Mouse (Mus musculus) cortical plate, adult 2 months (tissue): ENCODE measurements at regions not wholly inside any gene's neighbourhood (a gene's known extent, or its start where the extent isn't known, plus 50 kb on each side); places are given as distances from the start of the nearest gene placed in this dataset.

Experiments
- CTCF ChIP-seq: fragments of 200-500 bp; IDR thresholded peaks from 2 replicates; pipeline ENCODE4 v1.5.1; 2011; ENCODE audit warnings: mild to moderate bottlenecking, control low read depth, low read length; ENCODE audit not compliant: insufficient read depth; ENCODE audit errors: extremely low read depth
- POLR2A ChIP-seq: fragments of 200-500 bp; IDR thresholded peaks from 2 replicates; pipeline ENCODE4 v1.6.1; 2011; ENCODE audit warnings: mild to moderate bottlenecking, low read length, control low read depth; ENCODE audit not compliant: insufficient read depth; ENCODE audit errors: extremely low read depth

DNA sequence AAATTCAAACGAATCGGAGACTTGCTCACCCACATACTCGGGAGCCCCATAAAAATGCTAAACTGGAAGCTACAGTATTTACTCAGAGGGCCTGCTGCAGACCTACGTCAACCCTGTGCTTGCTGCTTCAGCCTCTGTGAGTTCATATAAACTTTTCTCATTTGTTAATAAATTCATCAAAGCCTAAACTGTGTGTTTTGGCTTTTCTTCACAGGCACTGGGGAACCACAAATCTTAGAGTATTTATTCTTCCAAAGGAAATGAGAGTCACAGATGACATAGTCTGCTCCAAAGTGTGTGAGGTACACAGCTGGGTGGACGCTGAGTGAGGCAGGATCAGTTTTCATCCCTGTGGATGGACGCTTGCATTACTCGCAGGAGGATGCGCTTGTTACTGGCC is 108.3 kb upstream of the Kctd3 start:
- TF ChIP-seq CTCF, result no peak
- no peak for TF ChIP-seq POLR2A
